Mouse (Mus musculus) subcutaneous adipose tissue, adult 2 months (tissue): ENCODE results near the gene Dnah7b. TPM values are rescaled to one million over a fixed set of nuclear protein-coding genes. Genes with fewer than 3 reads are reported as not detected.

Experiments
- polyA plus RNA-seq: library from polyadenylated mRNA; depleted of rRNA; stranded (reverse); fragments of >200 nt; gene quantifications from 2 replicates; pipeline ENCODE4 v1.2.3, GENCODE M21; 2012; ENCODE audit warnings: low replicate concordance; rRNA removed

Dnah7b gene
- polyA plus RNA-seq = 0.89 and 1.6 TPM in 2 replicates

GRCm38 (mm10) chr1:46066015-46066414 is at the start of gene Dnah7b:
Gene Dnah7b, plus strand, starts transcription at chr1:46066315.

Other genes starting within 250 kb of the Dnah7b start
- gene Gm5269, start 176.0 kb upstream of the Dnah7b start, polyA plus RNA-seq = not detected in 2 replicates
- gene Slc40a1, start 139.8 kb upstream of the Dnah7b start, polyA plus RNA-seq = 4.7 and 17.3 TPM in 2 replicates